Mouse (Mus musculus) G1E-ER4 (cell line): ENCODE measurements around the gene Lmbrd2. TPM values are rescaled to one million over a fixed set of nuclear protein-coding genes. Genes with fewer than 3 reads are reported as not detected.

ENCODE experiments used
- GATA1 ChIP-seq: IDR thresholded peaks from one replicate; pipeline ENCODE4 v1.8.0; 2012; ENCODE audit warnings: low read length, inconsistent platforms
- polyA plus RNA-seq: library from polyadenylated mRNA; stranded (reverse); fragments of >175 nt; gene quantifications from 2 replicates; pipeline ENCODE4 v1.2.3, GENCODE M21; 2012

Lmbrd2 gene
- polyA plus RNA-seq, 1 experiment, result 0.54 TPM

DNA sequence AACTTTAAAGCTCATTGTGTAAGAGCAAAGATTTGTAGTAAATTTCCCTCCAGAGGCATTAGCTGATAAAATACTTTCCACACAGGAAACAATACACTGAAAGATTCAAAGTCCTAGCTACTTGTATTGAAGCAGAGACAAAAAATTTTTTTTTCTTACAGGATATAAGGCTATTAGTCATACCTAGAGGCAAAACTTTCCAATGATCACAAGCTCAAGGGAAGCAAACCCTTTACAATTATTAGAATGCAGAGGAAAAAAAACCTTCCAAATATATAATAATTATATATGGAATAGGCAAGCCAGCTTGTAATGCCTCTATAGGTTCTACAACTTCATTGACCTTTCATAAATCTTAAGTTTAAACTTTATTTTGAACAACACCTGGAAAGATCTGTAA lies 106.0 kb downstream of the Lmbrd2 start:
- no peak for TF ChIP-seq GATA1

Other genes with a start within 250 kb of the Lmbrd2 start
- gene Ranbp3l, start 172.6 kb upstream of the Lmbrd2 start, polyA plus RNA-seq, result not detected in 2 replicates
- gene Nadk2, start 69.3 kb upstream of the Lmbrd2 start, polyA plus RNA-seq, result 101 and 158 TPM in 2 replicates
- 3.9 and 7.9 TPM in 2 replicates for gene Skp2, start 14.9 kb downstream of the Lmbrd2 start, polyA plus RNA-seq
- not detected in 2 replicates for gene Ugt3a1, start 136.3 kb downstream of the Lmbrd2 start, polyA plus RNA-seq
- gene Ugt3a2, start 195.0 kb downstream of the Lmbrd2 start, polyA plus RNA-seq, result not detected in 2 replicates